9 mouse cellular contexts compared by ENCODE assay signal in genomic region chr3:104319377-104319776, GRCm38 (mm10).
A peak's percentile ranks its signal among the peaks of the same experiment; 100 is the strongest.
DNase-seq lines count a peak whose midpoint lies in the region; ATAC-seq lines count a peak whose summit lies in the region.
"Had no signal": no experiment of that assay in that cellular context is flagged by ENCODE, and none has a peak within 500 bp of the region (broad histone marks: within the 10 kb centered on the region; RNA-seq: fewer than 3 reads in every experiment).

No protein-coding gene starts in this region.

- peak overlapping the region; percentile 49 for H3K4me2 ChIP-seq in heart, embryonic 11.5 days

- DNase-seq in heart, adult 18-20 months: peak; percentile 51 to 52
- DNase-seq in heart, postnatal 14 days: no peak
- peak; percentile 77 for DNase-seq in Muller cell, postnatal 12 days (ENCODE audit: inconsistent ontology term)
- peak; percentile 20 for DNase-seq in lung, postnatal 14 days
- no peak for DNase-seq in thymus, postnatal 0 days (ENCODE audit: low spot score)
- DNase-seq in cerebellum, adult 9-11 months: no peak
- no peak for DNase-seq in right cerebral cortex, postnatal 10 days (ENCODE audit: low spot score in 2 of 2)

- intact Hi-C loops in heart, postnatal 14 days (cut with DNase I): loop anchor here (5.0 kb wide), 1 partner anchor 123 kb away; no protein-coding TSS in a partner anchor

- no peaks in the 10 kb centered on the region for H3K9me3 ChIP-seq in heart, embryonic 11.5 days (replicated peaks; ENCODE audit: control insufficient read depth, low read length)

- H3K4me1 ChIP-seq in heart, embryonic 11.5 days (ENCODE audit: control insufficient read depth, insufficient read depth, low read length): peaks cover 28% of the 10 kb centered on the region

- WGBS in heart, embryonic 11.5 days (ENCODE audit: insufficient replicate concordance): 15% methylated on average over 6 of the region's 6 CpGs

- H3K27ac ChIP-seq in heart, embryonic 11.5 days (ENCODE audit: low read depth, low read length): peak overlapping the region; percentile 71

- 0 out of 2 replicates have a peak, but pooled peaks have one; percentile 42 for ATAC-seq in heart, embryonic 11.5 days (replicated peaks; ENCODE audit: insufficient number of reproducible peaks, low FRiP score, low TSS enrichment)
- ATAC-seq: Patski had no signal

- H3K36me3 ChIP-seq in heart, embryonic 11.5 days (ENCODE audit: control insufficient read depth, insufficient read depth, low read length): no peaks in the 10 kb centered on the region

- no peak overlapping the region for H3K4me3 ChIP-seq in heart, embryonic 11.5 days (ENCODE audit: low read depth, low read length)

- no peak overlapping the region for H3K9ac ChIP-seq in heart, embryonic 11.5 days (ENCODE audit: low read depth, low read length)

- no peaks in the 10 kb centered on the region for H3K27me3 ChIP-seq in heart, embryonic 11.5 days (ENCODE audit: control insufficient read depth, insufficient read depth, low read length)
- H3K27me3 ChIP-seq: Patski had no signal

Comparison
In these comparisons a context has a peak if more than half of its experiments do, and no peak if none do; other contexts are left out.
1. DNase-seq: peak in heart, adult 18-20 months (2 of 2), Muller cell, postnatal 12 days (single experiment) and lung, postnatal 14 days (single experiment); none in heart, postnatal 14 days (0 of 2), thymus, postnatal 0 days (single experiment), cerebellum, adult 9-11 months (single experiment) and right cerebral cortex, postnatal 10 days (0 of 2).